Mouse (Mus musculus): ENCODE results near the gene Syne2. TPM values are rescaled to one million over a fixed set of nuclear protein-coding genes. Genes with fewer than 3 reads are reported as not detected.
A peak's percentile ranks its signal among the peaks of the same experiment; 100 is the strongest.

Gene Syne2
- polyA plus RNA-seq, 1 experiment from 2014 or later: 49.6 TPM

- ATAC-seq (ENCODE audit: extremely low read depth, insufficient number of reproducible peaks, low FRiP score, low TSS enrichment): no peak
- 72% methylated on average over 9 of the region's 9 CpGs for WGBS
- Histone ChIP-seq H3K4me3 (no peak overlapping the region), H3K9me3 (no peaks in the 10 kb centered on the region; the same call in 1 of the 2 replicates), H3K36me3 (0 out of 2 replicates have a peak, but pooled peaks cover 5% of the 10 kb centered on the region), H3K4me1 (peaks cover 45% of the 10 kb centered on the region), H3K27me3 (replicated peaks) (no peaks in the 10 kb centered on the region), H3K9ac (0 out of 2 replicates have a peak overlapping the region, but pooled peaks have one; percentile 10), H3K4me2 (no peak overlapping the region), H3K27ac (replicated peaks) (no peak overlapping the region)
Measured at GRCm38 (mm10) chr12:75873546-75874235, 55.8 kb downstream of the Syne2 start.

- H3K36me3 ChIP-seq: 0 out of 2 replicates have a peak, but pooled peaks cover 5% of the 10 kb centered on the region
- H3K9ac ChIP-seq: no peak overlapping the region
- WGBS: 40% methylated on average over 12 of the region's 12 CpGs
- no peaks in the 10 kb centered on the region; the same call in 1 of the 2 replicates for H3K9me3 ChIP-seq
- H3K4me3 ChIP-seq: no peak overlapping the region
- no peak overlapping the region for H3K27ac ChIP-seq (replicated peaks)
- no peak overlapping the region for H3K4me2 ChIP-seq
- H3K27me3 ChIP-seq (replicated peaks): no peaks in the 10 kb centered on the region
- no peak for ATAC-seq (ENCODE audit: extremely low read depth, insufficient number of reproducible peaks, low FRiP score, low TSS enrichment)
- peaks cover 44% of the 10 kb centered on the region for H3K4me1 ChIP-seq
Measured at GRCm38 (mm10) chr12:75874287-75874994, 56.5 kb downstream of the Syne2 start.

- Histone ChIP-seq H3K27me3 (replicated peaks) (no peaks in the 10 kb centered on the region), H3K9ac (peak overlapping the region; percentile 30; the same call in 1 of the 2 replicates), H3K4me1 (peaks cover 36% of the 10 kb centered on the region), H3K27ac (replicated peaks) (peak overlapping the region; percentile 69), H3K9me3 (no peaks in the 10 kb centered on the region; the same call in 1 of the 2 replicates), H3K36me3 (peaks cover 24% of the 10 kb centered on the region), H3K4me3 (no peak overlapping the region), H3K4me2 (peak overlapping the region; percentile 11; the same call in 1 of the 2 replicates)
- WGBS: 32% methylated on average over 12 of the region's 12 CpGs
- ATAC-seq (ENCODE audit: extremely low read depth, insufficient number of reproducible peaks, low FRiP score, low TSS enrichment): no peak
Measured at GRCm38 (mm10) chr12:75879636-75880317, 61.8 kb downstream of the Syne2 start.

GRCm38 (mm10) chr12:75881554-75881953, 63.6 kb downstream of the Syne2 start:
- H3K9ac ChIP-seq: no peak overlapping the region
- ATAC-seq (ENCODE audit: extremely low read depth, insufficient number of reproducible peaks, low FRiP score, low TSS enrichment): peak; percentile 71; the same call in 1 of the 2 replicates
- H3K9me3 ChIP-seq: no peaks in the 10 kb centered on the region; the same call in 1 of the 2 replicates
- H3K36me3 ChIP-seq: peaks cover 32% of the 10 kb centered on the region
- peak overlapping the region; percentile 61 for H3K27ac ChIP-seq (replicated peaks)
- no peak overlapping the region for H3K4me2 ChIP-seq
- H3K27me3 ChIP-seq (replicated peaks): no peaks in the 10 kb centered on the region
- 21% methylated on average over 4 of the region's 4 CpGs for WGBS
- H3K4me3 ChIP-seq: no peak overlapping the region
- H3K4me1 ChIP-seq: peaks cover 36% of the 10 kb centered on the region

- no peaks in the 10 kb centered on the region for H3K9me3 ChIP-seq
- H3K27me3 ChIP-seq (replicated peaks): no peaks in the 10 kb centered on the region
- H3K4me1 ChIP-seq: peaks cover 8% of the 10 kb centered on the region
- no peak for ATAC-seq (ENCODE audit: extremely low read depth, insufficient number of reproducible peaks, low FRiP score, low TSS enrichment)
- H3K9ac ChIP-seq: no peak overlapping the region
- no peak overlapping the region for H3K27ac ChIP-seq (replicated peaks)
- WGBS: 77% methylated on average over 7 of the region's 7 CpGs
- no peak overlapping the region for H3K4me2 ChIP-seq
- peaks cover 63% of the 10 kb centered on the region for H3K36me3 ChIP-seq
- no peak overlapping the region for H3K4me3 ChIP-seq
Measured at GRCm38 (mm10) chr12:75886161-75886560, 68.2 kb downstream of the Syne2 start.

- Histone ChIP-seq H3K27me3 (replicated peaks) (no peaks in the 10 kb centered on the region), H3K4me2 (no peak overlapping the region), H3K9me3 (no peaks in the 10 kb centered on the region), H3K27ac (replicated peaks) (no peak overlapping the region), H3K9ac (no peak overlapping the region), H3K4me3 (no peak overlapping the region), H3K36me3 (peaks cover 64% of the 10 kb centered on the region), H3K4me1 (peaks cover under 1% of the 10 kb centered on the region; the same call in 1 of the 2 replicates)
- whole genome bisulfite sequencing: 73% methylated on average over 2 of the region's 2 CpGs
- no peak for ATAC-seq (ENCODE audit: extremely low read depth, insufficient number of reproducible peaks, low FRiP score, low TSS enrichment)
Measured at GRCm38 (mm10) chr12:75886946-75887345, 69.0 kb downstream of the Syne2 start.

- no peak overlapping the region for H3K9ac ChIP-seq
- peaks cover 79% of the 10 kb centered on the region for H3K36me3 ChIP-seq
- H3K9me3 ChIP-seq: no peaks in the 10 kb centered on the region
- no peak for ATAC-seq (ENCODE audit: extremely low read depth, insufficient number of reproducible peaks, low FRiP score, low TSS enrichment)
- H3K4me3 ChIP-seq: no peak overlapping the region
- 91% methylated on average over 12 of the region's 12 CpGs for WGBS
- H3K27me3 ChIP-seq (replicated peaks): no peaks in the 10 kb centered on the region
- H3K27ac ChIP-seq (replicated peaks): no peak overlapping the region
- H3K4me2 ChIP-seq: no peak overlapping the region
- no peaks in the 10 kb centered on the region for H3K4me1 ChIP-seq
Measured at GRCm38 (mm10) chr12:75888721-75889120, 70.8 kb downstream of the Syne2 start.

- no peaks in the 10 kb centered on the region for H3K4me1 ChIP-seq
- H3K27me3 ChIP-seq (replicated peaks): no peaks in the 10 kb centered on the region
- peaks cover 89% of the 10 kb centered on the region for H3K36me3 ChIP-seq
- no peak overlapping the region for H3K9ac ChIP-seq
- no peaks in the 10 kb centered on the region for H3K9me3 ChIP-seq
- H3K27ac ChIP-seq (replicated peaks): no peak overlapping the region
- 81% methylated on average over 5 of the region's 5 CpGs for WGBS
- no peak for ATAC-seq (ENCODE audit: extremely low read depth, insufficient number of reproducible peaks, low FRiP score, low TSS enrichment)
- no peak overlapping the region for H3K4me2 ChIP-seq
- no peak overlapping the region for H3K4me3 ChIP-seq
Measured at GRCm38 (mm10) chr12:75891206-75891605, 73.3 kb downstream of the Syne2 start.

GRCm38 (mm10) chr12:75893392-75893791, 75.5 kb downstream of the Syne2 start:
- WGBS: 69% methylated on average over 5 of the region's 5 CpGs
- H3K4me3 ChIP-seq: no peak overlapping the region
- H3K36me3 ChIP-seq: peaks cover 91% of the 10 kb centered on the region
- H3K9ac ChIP-seq: no peak overlapping the region
- H3K4me2 ChIP-seq: no peak overlapping the region
- H3K27me3 ChIP-seq (replicated peaks): no peaks in the 10 kb centered on the region
- H3K27ac ChIP-seq (replicated peaks): no peak overlapping the region
- no peaks in the 10 kb centered on the region for H3K9me3 ChIP-seq
- peaks cover 3% of the 10 kb centered on the region; the same call in 1 of the 2 replicates for H3K4me1 ChIP-seq
- ATAC-seq (ENCODE audit: extremely low read depth, insufficient number of reproducible peaks, low FRiP score, low TSS enrichment): no peak

GRCm38 (mm10) chr12:75894316-75894997, 76.5 kb downstream of the Syne2 start:
- peaks cover 91% of the 10 kb centered on the region for H3K36me3 ChIP-seq
- WGBS: 78% methylated on average over 9 of the region's 9 CpGs

GRCm38 (mm10) chr12:75894998-75895331, 77.0 kb downstream of the Syne2 start:
- Histone ChIP-seq H3K27me3 (replicated peaks) (no peaks in the 10 kb centered on the region), H3K4me2 (no peak overlapping the region), H3K27ac (replicated peaks) (no peak overlapping the region), H3K4me1 (peaks cover 3% of the 10 kb centered on the region; the same call in 1 of the 2 replicates), H3K4me3 (no peak overlapping the region), H3K9ac (no peak overlapping the region), H3K9me3 (no peaks in the 10 kb centered on the region), H3K36me3 (peaks cover 89% of the 10 kb centered on the region)
- 80% methylated on average over 7 of the region's 7 CpGs for WGBS
- ATAC-seq (ENCODE audit: extremely low read depth, insufficient number of reproducible peaks, low FRiP score, low TSS enrichment): no peak

More at GRCm38 (mm10) chr12:75894316-75894997, 76.5 kb downstream of the Syne2 start:
- Histone ChIP-seq H3K4me2 (no peak overlapping the region), H3K9ac (no peak overlapping the region), H3K9me3 (no peaks in the 10 kb centered on the region), H3K27ac (replicated peaks) (no peak overlapping the region), H3K4me1 (peaks cover 3% of the 10 kb centered on the region; the same call in 1 of the 2 replicates), H3K27me3 (replicated peaks) (no peaks in the 10 kb centered on the region), H3K4me3 (no peak overlapping the region)
- no peak for ATAC-seq (ENCODE audit: extremely low read depth, insufficient number of reproducible peaks, low FRiP score, low TSS enrichment)

All from heart, embryonic 13.5 days (tissue).